Mouse (Mus musculus) spleen, adult 2 months (tissue): ENCODE results near the gene Rpf2. TPM values are rescaled to one million over a fixed set of nuclear protein-coding genes. Genes with fewer than 3 reads are reported as not detected.

Source experiments
- DNase-seq, 2 experiments: peaks; one replicate each; pipeline versions ENCODE4 v3.0.0 to v3.0.0-alpha.2; 2012 to 2021; ENCODE audit warnings: low spot score in 2 of 2, low read depth in 1 of 2
- H3K27ac ChIP-seq: fragments of 200-500 bp; 2 replicates; pipeline ENCODE4 v1.5.1; 2012; ENCODE audit warnings: low read length, inconsistent platforms; ENCODE audit not compliant: insufficient read depth
- H3K27me3 ChIP-seq: fragments of 200-500 bp; 2 replicates; pipeline ENCODE4 v1.6.1; 2012; ENCODE audit warnings: mild to moderate bottlenecking, moderate library complexity, low read length, inconsistent platforms; ENCODE audit not compliant: control insufficient read depth, insufficient read depth
- H3K36me3 ChIP-seq: fragments of 200-500 bp; 2 replicates; pipeline ENCODE4 v1.6.1; 2012; ENCODE audit warnings: mild to moderate bottlenecking, low read length, inconsistent platforms; ENCODE audit not compliant: control insufficient read depth, insufficient read depth
- H3K4me1 ChIP-seq: fragments of 200-500 bp; 2 replicates; pipeline ENCODE4 v1.6.1; 2011; ENCODE audit warnings: inconsistent platforms; ENCODE audit not compliant: control insufficient read depth, insufficient read depth, insufficient read length
- H3K4me3 ChIP-seq: fragments of 200-500 bp; 2 replicates; pipeline ENCODE4 v1.5.1; 2011; ENCODE audit warnings: mild to moderate bottlenecking, inconsistent platforms; ENCODE audit not compliant: insufficient read depth, insufficient read length; ENCODE audit errors: extremely low read depth
- CTCF ChIP-seq: fragments of 200-500 bp; IDR thresholded peaks from 2 replicates; pipeline ENCODE4 v1.5.1; 2011; ENCODE audit warnings: mild to moderate bottlenecking, inconsistent platforms; ENCODE audit not compliant: insufficient read depth, insufficient read length, insufficient replicate concordance; ENCODE audit errors: extremely low read depth
- POLR2A ChIP-seq: fragments of 200-500 bp; IDR thresholded peaks from 2 replicates; pipeline ENCODE4 v1.6.1; 2011; ENCODE audit warnings: low read depth, low read length, inconsistent platforms
- WGBS: fragments of 180-500 bp; shearing (Covaris S2); methylation state at CpG from one replicate; pipeline ENCODE4 v1.1.7; 2018; 5-methylcytosine and 5-hydroxymethylcytosine counted together
- polyA plus RNA-seq: library from polyadenylated mRNA; depleted of rRNA; stranded (reverse); fragments of >200 nt; gene quantifications from 2 replicates; pipeline ENCODE4 v1.2.3, GENCODE M21; 2012

Rpf2 gene
- polyA plus RNA-seq, 1 experiment = 1.0 TPM

- Histone ChIP-seq H3K27ac (no peak overlapping the region), H3K4me1 (no peaks in the 10 kb centered on the region; the same call in 1 of the 2 replicates), H3K4me3 (no peak overlapping the region), H3K27me3 (no peaks in the 10 kb centered on the region), H3K36me3 (peaks cover 21% of the 10 kb centered on the region)
- no peak for TF ChIP-seq POLR2A
- no peak for TF ChIP-seq CTCF
- DNase-seq = no peak
- 78% methylated on average over 6 of the region's 6 CpGs for WGBS
Measured at GRCm38 (mm10) chr10:40250969-40251368, 4.1 kb upstream of the Rpf2 start.

GRCm38 (mm10) chr10:40249625-40250024 lies 2.8 kb upstream of the Rpf2 start:
- Histone ChIP-seq H3K4me1 (no peaks in the 10 kb centered on the region; the same call in 1 of the 2 replicates), H3K27ac (no peak overlapping the region), H3K36me3 (peaks cover 21% of the 10 kb centered on the region), H3K4me3 (no peak overlapping the region), H3K27me3 (no peaks in the 10 kb centered on the region)
- 90% methylated on average over 9 of the region's 9 CpGs for WGBS
- TF ChIP-seq CTCF = no peak
- TF ChIP-seq POLR2A = no peak
- no peak for DNase-seq

GRCm38 (mm10) chr10:40247166-40247716 lies 405 bp upstream of the Rpf2 start:
- TF ChIP-seq POLR2A = no peak
- no peak for TF ChIP-seq CTCF
- DNase-seq = no peak
- peak overlapping the region; percentile 99 for H3K4me3 ChIP-seq
- H3K27me3 ChIP-seq = no peaks in the 10 kb centered on the region
- H3K4me1 ChIP-seq = no peaks in the 10 kb centered on the region; the same call in 1 of the 2 replicates
- peak overlapping the region; percentile 77 for H3K27ac ChIP-seq
- WGBS = 29% methylated on average over 11 of the region's 11 CpGs
- H3K36me3 ChIP-seq = peaks cover 22% of the 10 kb centered on the region

- H3K36me3 ChIP-seq = peaks cover 32% of the 10 kb centered on the region
- 94% methylated on average over 5 of the region's 5 CpGs for WGBS
Measured at GRCm38 (mm10) chr10:40237826-40238225, 9.0 kb downstream of the Rpf2 start.

GRCm38 (mm10) chr10:40233241-40233640 lies 13.6 kb downstream of the Rpf2 start:
- WGBS = 91% methylated on average over 3 of the region's 3 CpGs
- peaks cover 37% of the 10 kb centered on the region for H3K36me3 ChIP-seq
- no peaks in the 10 kb centered on the region for H3K27me3 ChIP-seq
- no peaks in the 10 kb centered on the region for H3K4me1 ChIP-seq
- no peak overlapping the region for H3K27ac ChIP-seq
- no peak for DNase-seq
- no peak for TF ChIP-seq POLR2A
- TF ChIP-seq CTCF = no peak
- H3K4me3 ChIP-seq = no peak overlapping the region

More at GRCm38 (mm10) chr10:40237826-40238225, 9.0 kb downstream of the Rpf2 start:
- TF ChIP-seq CTCF (no peak), POLR2A (no peak)
- no peak for DNase-seq
- Histone ChIP-seq H3K27me3 (no peaks in the 10 kb centered on the region), H3K4me3 (no peak overlapping the region), H3K27ac (no peak overlapping the region), H3K4me1 (no peaks in the 10 kb centered on the region)

- TF ChIP-seq CTCF (no peak), POLR2A (no peak)
- Histone ChIP-seq H3K4me3 (no peak overlapping the region), H3K4me1 (no peaks in the 10 kb centered on the region), H3K36me3 (peaks cover 39% of the 10 kb centered on the region), H3K27ac (no peak overlapping the region), H3K27me3 (no peaks in the 10 kb centered on the region)
- 15% methylated on average over 7 of the region's 7 CpGs for WGBS
- no peak for DNase-seq
Measured at GRCm38 (mm10) chr10:40232442-40232841, 14.4 kb downstream of the Rpf2 start.

GRCm38 (mm10) chr10:40229725-40230124 lies 17.1 kb downstream of the Rpf2 start:
- DNase-seq = no peak
- Histone ChIP-seq H3K4me1 (no peaks in the 10 kb centered on the region), H3K36me3 (peaks cover 41% of the 10 kb centered on the region), H3K4me3 (no peak overlapping the region), H3K27ac (no peak overlapping the region), H3K27me3 (no peaks in the 10 kb centered on the region)
- TF ChIP-seq CTCF = no peak
- TF ChIP-seq POLR2A = no peak
- WGBS = 97% methylated on average over 1 of the region's 1 CpGs
